Mouse (Mus musculus): ENCODE data around the gene Dzip1. TPM values are rescaled to one million over a fixed set of nuclear protein-coding genes. Genes with fewer than 3 reads are reported as not detected.

Gene Dzip1
- polyA plus RNA-seq, 1 experiment, result 47.2 TPM

DNA sequence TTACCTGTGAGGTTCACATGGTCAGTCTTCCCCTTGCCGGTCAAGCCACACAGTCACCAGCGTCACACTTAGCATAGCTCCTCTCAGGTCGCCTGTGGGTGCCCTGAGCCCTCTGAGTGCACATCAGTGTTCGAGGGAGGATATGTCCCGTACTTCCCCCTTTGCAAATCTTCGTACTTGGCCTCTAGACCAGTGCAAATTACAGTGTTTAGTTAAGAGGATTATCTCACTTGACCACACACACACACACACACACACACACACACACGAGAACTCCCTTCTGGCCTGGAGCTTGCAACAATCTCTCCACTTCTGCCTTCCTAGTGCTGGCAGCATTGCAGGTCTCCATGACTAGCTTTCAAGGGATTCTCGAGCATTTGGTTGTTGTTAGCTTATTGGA lies 98.9 kb downstream of the Dzip1 start:
- TF ChIP-seq CTCF (IDR thresholded peaks at IDR 0.05; ENCODE audit: low read depth, low read length), result no peak
- no peak for TF ChIP-seq EP300 (IDR thresholded peaks at IDR 0.05; ENCODE audit: insufficient read depth, low read depth, low read length)
- TF ChIP-seq POLR2A (IDR thresholded peaks at IDR 0.05; ENCODE audit: insufficient read depth, low read length), result no peak
- H3K36me3 ChIP-seq (ENCODE audit: control insufficient read depth, insufficient read depth, low read length, poor library complexity, severe bottlenecking), result no peaks in the 10 kb centered on the region
- no peak overlapping the region for H3K9ac ChIP-seq (ENCODE audit: low read depth, poor library complexity, severe bottlenecking)
- H3K4me3 ChIP-seq (ENCODE audit: low read depth, low read length), result no peak overlapping the region
- H3K27ac ChIP-seq (ENCODE audit: insufficient read depth, low read length), result no peak overlapping the region
- no peaks in the 10 kb centered on the region for H3K4me1 ChIP-seq (ENCODE audit: control insufficient read depth, insufficient read depth, low read length)
- no peaks in the 10 kb centered on the region for H3K9me3 ChIP-seq (replicated peaks; ENCODE audit: control insufficient read depth, insufficient read depth, low read length, poor library complexity, severe bottlenecking)
- H3K27me3 ChIP-seq (ENCODE audit: control insufficient read depth, insufficient read depth, low read length, poor library complexity, severe bottlenecking), result no peaks in the 10 kb centered on the region

Other genes starting within 250 kb of the Dzip1 start
- 29.0 and 32.2 TPM in 2 replicates for gene Abcc4, start 219.2 kb downstream of the Dzip1 start, polyA plus RNA-seq (2011; ENCODE audit: insufficient read depth, insufficient read length, low read depth, missing spikeins)
- not detected in 2 replicates for gene Cldn10, start 137.6 kb downstream of the Dzip1 start, polyA plus RNA-seq (2011; ENCODE audit: insufficient read depth, insufficient read length, low read depth, missing spikeins)
- 32.4 and 33.2 TPM in 2 replicates for gene Dnajc3, start 12.5 kb upstream of the Dzip1 start, polyA plus RNA-seq (2011; ENCODE audit: insufficient read depth, insufficient read length, low read depth, missing spikeins)
- gene Uggt2, start 174.0 kb upstream of the Dzip1 start, polyA plus RNA-seq (2011; ENCODE audit: insufficient read depth, insufficient read length, low read depth, missing spikeins), result 42.5 and 47.4 TPM in 2 replicates
- 1.2 TPM in 2 replicates for gene Hs6st3, start 212.9 kb upstream of the Dzip1 start, polyA plus RNA-seq (2011; ENCODE audit: insufficient read depth, insufficient read length, low read depth, missing spikeins)

Measured in ES-Bruce4 (cell line).